Mouse (Mus musculus) forebrain, embryonic 11.5 days (tissue): ENCODE measurements at regions not wholly inside any gene's neighbourhood (a gene's known extent, or its start where the extent isn't known, plus 50 kb on each side); places are given as distances from the start of the nearest gene placed in this dataset.
"Not testable (repeated sequence)": the region's sequence is repeated elsewhere in the genome, so short reads cannot be mapped to it uniquely, and the experiment has no call there.

Experiments used
- ATAC-seq: fragments of 200-750 bp; cut with Nextera tagmentation; replicated peaks from 2 replicates; pipeline ENCODE4 v1.8.0; 2017; ENCODE audit warnings: moderate TSS enrichment; ENCODE audit not compliant: low FRiP score
- DNase-seq: peaks from one replicate; pipeline ENCODE4 v3.0.0-alpha.2; 2017; ENCODE audit warnings: low spot score
- H3K27ac ChIP-seq: fragments of 300-500 bp; sonication (generic); 2 replicates; pipeline ENCODE4 v1.5.1; 2014; ENCODE audit warnings: low read depth, low read length
- H3K27me3 ChIP-seq: fragments of 300-500 bp; sonication (generic); 2 replicates; pipeline ENCODE4 v1.6.1; 2014; ENCODE audit warnings: mild to moderate bottlenecking, low read length, mixed read lengths; ENCODE audit not compliant: control insufficient read depth, insufficient read depth
- H3K36me3 ChIP-seq: fragments of 300-500 bp; sonication (generic); 2 replicates; pipeline ENCODE4 v1.6.1; 2014; ENCODE audit warnings: mild to moderate bottlenecking, low read length, moderate library complexity, mixed read lengths; ENCODE audit not compliant: control insufficient read depth, insufficient read depth
- H3K4me1 ChIP-seq: fragments of 300-500 bp; sonication (generic); replicated peaks from 2 replicates; pipeline ENCODE4 v1.6.1; 2014; ENCODE audit warnings: low read length, mixed read lengths; ENCODE audit not compliant: control insufficient read depth, insufficient read depth
- H3K4me2 ChIP-seq: fragments of 300-500 bp; sonication (generic); 2 replicates; pipeline ENCODE4 v1.6.1; 2014; ENCODE audit warnings: low read depth, mild to moderate bottlenecking, low read length, moderate library complexity, mixed read lengths; ENCODE audit not compliant: severe bottlenecking
- H3K4me3 ChIP-seq: fragments of 300-500 bp; sonication (generic); 2 replicates; pipeline ENCODE4 v1.5.1; 2014; ENCODE audit warnings: low read depth, low read length
- H3K9ac ChIP-seq: fragments of 300-500 bp; sonication (generic); 2 replicates; pipeline ENCODE4 v1.6.1; 2014; ENCODE audit warnings: low read length
- H3K9me3 ChIP-seq: fragments of 300-500 bp; sonication (generic); 2 replicates; pipeline ENCODE4 v1.6.1; 2016; ENCODE audit warnings: low read length, mixed read lengths; ENCODE audit not compliant: control insufficient read depth
- WGBS: fragments of 180-500 bp; shearing (Covaris S2); extraction: QIAGEN DNeasy Blood & Tissue Kit; methylation state at CpG from one replicate; pipeline ENCODE4 v1.1.7; 2014; 5-methylcytosine and 5-hydroxymethylcytosine counted together

DNA sequence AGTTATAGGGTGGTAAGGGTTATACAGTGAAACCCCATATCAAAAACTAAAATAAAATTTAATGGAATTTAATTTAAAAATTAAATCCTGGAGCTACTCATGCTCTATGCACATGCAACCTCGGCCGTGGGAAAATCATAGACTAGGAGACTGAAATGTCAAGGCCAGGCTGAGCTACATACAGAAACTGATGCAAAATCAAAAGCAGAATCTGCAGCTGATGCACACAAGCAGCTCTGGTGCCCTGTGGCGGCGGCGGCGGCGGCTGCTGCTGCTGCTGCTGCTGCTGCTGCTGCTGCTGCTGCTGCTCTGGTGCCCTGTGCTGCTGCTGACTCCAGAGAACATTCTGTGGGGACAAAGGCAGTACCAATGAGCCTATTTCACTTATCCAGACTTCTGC is 154.5 kb upstream of the Rapgef5 start:
- H3K36me3 ChIP-seq, result no peaks in the 10 kb centered on the region
- H3K4me1 ChIP-seq, result no peaks in the 10 kb centered on the region; the same call in 1 of the 2 replicates
- ATAC-seq, result no peak
- 88% methylated on average over 7 of the region's 7 CpGs for WGBS
- H3K27me3 ChIP-seq, result peaks cover 3% of the 10 kb centered on the region; the same call in 1 of the 2 replicates
- peak; percentile 45 for DNase-seq
- H3K9ac ChIP-seq, result no peak overlapping the region
- H3K4me3 ChIP-seq, result no peak overlapping the region
- no peak overlapping the region for H3K27ac ChIP-seq
- H3K4me2 ChIP-seq, result no peak overlapping the region
- no peaks in the 10 kb centered on the region for H3K9me3 ChIP-seq

DNA sequence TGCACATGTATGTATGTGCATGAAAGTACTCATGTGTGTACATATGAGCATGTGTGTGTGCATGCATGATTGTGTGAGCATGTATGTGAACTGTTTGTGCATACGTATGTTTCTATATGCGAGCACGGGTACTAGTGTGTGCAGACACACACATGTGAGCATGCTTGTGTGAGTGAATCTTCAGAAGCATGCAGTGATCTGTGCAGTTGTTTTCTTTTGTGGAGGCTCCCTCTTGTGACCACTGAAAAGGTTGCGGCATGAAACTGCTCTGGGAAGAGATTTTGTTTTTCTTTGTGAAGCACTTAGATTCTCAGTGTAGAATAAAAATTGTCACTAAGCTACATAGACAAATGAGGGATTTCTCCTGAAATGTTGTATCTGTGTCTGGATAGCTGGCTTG is 152.8 kb upstream of the Rapgef5 start:
- H3K9ac ChIP-seq, DNase-seq, H3K36me3 ChIP-seq, H3K4me3 ChIP-seq, H3K9me3 ChIP-seq, H3K27me3 ChIP-seq, H3K27ac ChIP-seq, H3K4me1 ChIP-seq, H3K4me2 ChIP-seq: not testable (repeated sequence)
- WGBS, result 56% methylated on average over 4 of the region's 4 CpGs
- ATAC-seq, result peak; percentile 55; the same call in 1 of the 2 replicates

DNA sequence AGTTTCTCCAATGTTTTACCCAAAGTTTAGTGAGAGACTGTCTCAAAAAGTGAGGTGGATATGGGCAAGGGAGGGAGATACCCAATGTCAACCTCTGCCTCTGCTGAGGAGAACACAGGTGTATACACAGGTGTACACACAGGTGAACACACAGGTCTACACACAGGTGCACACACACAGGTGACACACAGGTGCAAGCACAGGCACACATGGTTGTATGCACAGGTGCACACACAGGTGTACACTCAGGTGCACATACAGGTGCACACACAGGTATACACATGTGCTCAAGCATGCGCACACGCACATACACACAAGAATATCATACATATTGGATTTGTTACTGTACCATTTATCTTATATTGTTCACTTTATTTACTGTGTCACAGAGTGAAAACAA is 151.1 kb upstream of the Rapgef5 start:
- WGBS, result 100% methylated on average over 2 of the region's 2 CpGs
- H3K27me3 ChIP-seq, result no peaks in the 10 kb centered on the region
- DNase-seq (peak; percentile 33), ATAC-seq (no peak)
- H3K4me1 ChIP-seq, result no peaks in the 10 kb centered on the region; the same call in 1 of the 2 replicates
- H3K4me2 ChIP-seq, result no peak overlapping the region
- no peak overlapping the region for H3K9ac ChIP-seq
- H3K36me3 ChIP-seq, result no peaks in the 10 kb centered on the region
- H3K4me3 ChIP-seq, result no peak overlapping the region
- H3K27ac ChIP-seq, result no peak overlapping the region
- no peaks in the 10 kb centered on the region for H3K9me3 ChIP-seq

DNA sequence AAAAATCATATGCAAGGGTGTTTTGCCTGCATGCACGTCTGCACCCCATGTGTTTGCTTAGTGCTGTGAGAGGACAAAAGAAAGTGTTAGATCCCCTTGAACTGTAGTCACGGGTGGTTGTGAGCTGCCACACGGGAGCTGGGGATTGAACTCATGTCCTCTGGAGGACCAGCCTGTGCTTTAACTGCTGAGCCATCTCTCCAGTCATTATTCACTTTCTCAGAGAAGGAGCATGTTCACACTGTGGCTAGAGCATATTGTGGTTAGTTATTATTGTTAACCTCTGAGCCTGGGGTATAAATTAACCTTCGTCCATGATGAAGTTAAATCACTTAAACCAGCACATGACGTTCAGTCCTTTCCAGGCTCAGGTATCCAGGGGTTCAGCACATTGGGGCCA is 150.4 kb upstream of the Rapgef5 start:
- no peak overlapping the region for H3K4me2 ChIP-seq
- no peaks in the 10 kb centered on the region for H3K36me3 ChIP-seq
- H3K27me3 ChIP-seq, result no peaks in the 10 kb centered on the region
- H3K9me3 ChIP-seq, result no peaks in the 10 kb centered on the region
- H3K9ac ChIP-seq, result no peak overlapping the region
- WGBS, result 65% methylated on average over 5 of the region's 5 CpGs
- H3K27ac ChIP-seq, result no peak overlapping the region
- H3K4me3 ChIP-seq, result no peak overlapping the region
- DNase-seq, result peak; percentile 20
- ATAC-seq, result no peak
- no peaks in the 10 kb centered on the region for H3K4me1 ChIP-seq

DNA sequence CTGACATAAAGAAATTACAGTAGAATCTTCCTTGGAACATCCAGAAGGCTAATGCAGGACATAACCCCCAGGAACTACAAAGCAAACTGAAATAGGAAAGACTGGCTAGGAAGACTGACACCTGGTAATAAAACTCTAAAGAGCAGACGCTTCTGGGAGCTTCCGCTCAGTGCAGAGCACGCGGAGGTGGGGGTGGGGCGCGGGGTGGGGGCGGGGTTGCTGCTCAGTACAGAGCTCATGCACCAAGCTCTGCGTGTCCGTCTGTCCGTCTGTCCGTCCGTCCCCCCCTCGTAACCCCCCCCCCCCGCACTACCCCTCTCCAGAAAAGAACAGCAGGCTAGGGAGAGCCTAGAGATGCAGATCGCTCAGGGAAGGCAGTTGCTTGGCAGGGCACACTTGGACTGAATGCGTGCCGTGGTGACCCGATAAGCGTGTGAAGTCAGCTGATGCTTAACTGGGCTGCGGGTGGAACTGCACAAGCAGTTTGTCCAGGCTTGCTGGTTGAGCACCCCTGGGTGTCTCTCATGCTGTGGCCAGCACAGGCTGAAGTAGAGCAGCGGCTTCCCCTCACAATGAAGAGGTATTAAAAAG is 137.9 kb upstream of the Rapgef5 start:
- no peak overlapping the region for H3K4me3 ChIP-seq
- ATAC-seq (no peak), DNase-seq (no peak)
- H3K27ac ChIP-seq, result no peak overlapping the region
- no peak overlapping the region for H3K9ac ChIP-seq
- H3K36me3 ChIP-seq, result no peaks in the 10 kb centered on the region
- peaks cover 2% of the 10 kb centered on the region; the same call in 1 of the 2 replicates for H3K27me3 ChIP-seq
- H3K4me1 ChIP-seq, result no peaks in the 10 kb centered on the region
- H3K9me3 ChIP-seq, result no peaks in the 10 kb centered on the region; the same call in 1 of the 2 replicates
- 90% methylated on average over 21 of the region's 21 CpGs for WGBS
- no peak overlapping the region for H3K4me2 ChIP-seq

DNA sequence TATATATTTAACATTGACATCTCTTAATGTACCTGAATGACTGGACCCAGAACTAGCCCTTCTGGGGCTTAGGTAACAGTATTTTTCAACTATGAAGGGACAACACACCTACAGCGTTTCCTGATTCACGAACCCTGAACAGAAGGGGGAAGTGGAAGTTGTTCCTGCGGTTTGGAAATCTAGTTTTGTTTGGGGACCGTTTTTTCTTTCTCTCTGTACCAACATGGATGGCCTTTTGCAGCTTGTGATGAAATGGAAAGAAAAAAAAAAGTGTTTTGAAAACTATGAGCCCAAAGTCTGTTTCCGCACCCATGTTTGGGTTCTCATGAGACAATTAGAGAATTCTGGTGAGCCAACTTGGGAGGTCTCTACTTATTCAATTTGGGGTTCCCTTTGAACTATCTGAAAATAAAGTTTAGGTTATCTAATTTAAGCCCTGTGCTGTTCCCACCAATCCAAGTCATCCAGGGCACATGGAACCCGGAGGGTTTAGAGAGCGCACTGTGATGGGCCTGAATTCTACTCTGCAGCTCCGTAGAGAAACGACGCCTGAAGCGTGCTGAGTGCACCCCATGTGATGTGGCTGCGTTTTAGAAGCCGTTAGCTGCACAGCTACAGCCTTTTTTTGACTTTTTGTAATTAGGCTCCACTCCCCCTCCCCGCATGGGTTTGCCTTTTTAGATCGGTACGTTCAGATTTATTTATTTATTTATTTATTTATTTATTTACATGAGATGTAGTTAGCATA is 137.0 kb upstream of the Rapgef5 start:
- 84% methylated on average over 16 of the region's 16 CpGs for WGBS
- DNase-seq (no peak), ATAC-seq (no peak)

DNA sequence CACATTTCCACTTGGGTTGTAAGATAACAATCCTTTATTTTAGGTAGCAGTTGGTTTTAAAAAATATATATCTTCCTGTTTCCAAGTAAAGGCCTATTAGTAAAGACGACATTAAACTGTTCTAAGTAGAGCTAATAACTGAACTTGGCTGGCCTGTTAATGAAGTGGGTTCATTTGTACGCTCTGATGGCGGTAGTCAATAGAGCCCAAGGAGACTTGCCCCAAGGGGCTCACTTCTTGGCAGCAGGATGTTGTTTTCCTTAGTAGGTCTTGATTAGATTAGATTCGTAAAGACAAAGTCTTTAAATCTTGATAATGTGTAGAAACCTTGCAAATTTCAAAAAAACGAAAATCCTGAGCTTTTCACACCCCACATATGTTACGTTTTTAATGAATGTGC is 135.4 kb upstream of the Rapgef5 start:
- H3K9ac ChIP-seq, result no peak overlapping the region
- no peak overlapping the region for H3K4me3 ChIP-seq
- no peak overlapping the region for H3K27ac ChIP-seq
- 46% methylated on average over 6 of the region's 6 CpGs for WGBS
- no peaks in the 10 kb centered on the region; the same call in 1 of the 2 replicates for H3K9me3 ChIP-seq
- no peaks in the 10 kb centered on the region for H3K4me1 ChIP-seq
- no peaks in the 10 kb centered on the region for H3K36me3 ChIP-seq
- H3K4me2 ChIP-seq, result no peak overlapping the region
- no peak for ATAC-seq
- DNase-seq, result no peak
- H3K27me3 ChIP-seq, result peaks cover 2% of the 10 kb centered on the region; the same call in 1 of the 2 replicates

More for the DNA sequence above, 137.0 kb upstream of the Rapgef5 start:
- Histone ChIP-seq H3K27me3 (peaks cover 2% of the 10 kb centered on the region; the same call in 1 of the 2 replicates), H3K4me1 (no peaks in the 10 kb centered on the region), H3K9me3 (no peaks in the 10 kb centered on the region; the same call in 1 of the 2 replicates), H3K4me2 (no peak overlapping the region), H3K4me3 (no peak overlapping the region), H3K36me3 (no peaks in the 10 kb centered on the region), H3K27ac (no peak overlapping the region), H3K9ac (no peak overlapping the region)

DNA sequence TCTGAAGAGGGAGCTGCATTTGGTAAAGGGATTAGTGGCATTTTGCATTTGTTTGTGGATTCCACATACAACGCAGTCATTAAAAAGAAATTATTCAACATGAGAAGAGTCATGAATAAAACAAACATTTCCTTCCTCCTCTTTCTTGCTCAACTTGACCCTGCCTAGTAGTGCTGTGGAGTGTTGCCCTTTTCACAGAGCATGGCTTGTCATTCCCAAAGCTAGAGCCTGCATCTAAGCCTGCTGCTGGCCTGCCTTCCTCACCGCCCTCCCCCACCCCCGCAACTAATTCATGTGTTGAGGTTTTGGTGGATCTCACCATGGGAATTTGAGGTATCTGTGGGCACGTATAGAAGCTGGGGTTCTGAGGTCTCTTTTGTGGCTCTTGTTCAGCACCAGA is 133.6 kb upstream of the Rapgef5 start:
- not testable (repeated sequence) for H3K9me3 ChIP-seq, DNase-seq, H3K4me3 ChIP-seq, H3K9ac ChIP-seq, H3K4me2 ChIP-seq, H3K27ac ChIP-seq, H3K4me1 ChIP-seq, H3K36me3 ChIP-seq, ATAC-seq, H3K27me3 ChIP-seq
- WGBS, result 14% methylated on average over 1 of the region's 4 CpGs
